Comparison of ENCODE assay signal across 8 mouse cellular contexts in genomic region chr19:29805101-29805916, GRCm38 (mm10). TPM values are rescaled to one million over a fixed set of nuclear protein-coding genes. Genes with fewer than 3 reads are reported as not detected.
DNase-seq lines count a peak whose midpoint lies in the region; ATAC-seq and TF ChIP-seq lines count a peak whose summit lies in the region.

No protein-coding gene starts in this region.

- peak overlapping the region; percentile 96 for H3K27ac ChIP-seq in intestine, postnatal 0 days (ENCODE audit: low read depth, low read length)
- H3K27ac ChIP-seq in limb, embryonic 15.5 days, result peak overlapping the region; percentile 96
- peak overlapping the region; percentile 98 for H3K27ac ChIP-seq in midbrain, embryonic 16.5 days (ENCODE audit: low read length)

- H3K4me3 ChIP-seq in intestine, postnatal 0 days (ENCODE audit: low read depth, low read length), result peak overlapping the region; percentile 91
- H3K4me3 ChIP-seq in limb, embryonic 15.5 days, result peak overlapping the region; percentile 88
- H3K4me3 ChIP-seq in midbrain, embryonic 16.5 days (ENCODE audit: low read depth, low read length), result peak overlapping the region; percentile 77

- peak; percentile 81 for ATAC-seq in granulocyte monocyte progenitor cell, adult 5-6 weeks (replicated peaks; ENCODE audit: poor library complexity, severe bottlenecking)
- ATAC-seq in intestine, postnatal 0 days, result peak; percentile 66
- peak; percentile 66 for ATAC-seq in limb, embryonic 15.5 days (ENCODE audit: insufficient number of reproducible peaks, low FRiP score, low TSS enrichment, low read depth)
- peak; percentile 46 for ATAC-seq in midbrain, embryonic 16.5 days

- DNase-seq in 416B (ENCODE audit: low read depth), result peak; percentile 86
- peak; percentile 87 for DNase-seq in adrenal gland, postnatal 10 days
- peak; percentile 78 for DNase-seq in embryo, embryonic 9.5 days (ENCODE audit: extremely low spot score)
- DNase-seq in spleen, postnatal 10 days (ENCODE audit: low spot score in 2 of 2), result peak; percentile 61 to 82

- H3K9ac ChIP-seq in intestine, postnatal 0 days (ENCODE audit: low read depth, low read length), result peak overlapping the region; percentile 93
- peak overlapping the region; percentile 87 for H3K9ac ChIP-seq in limb, embryonic 15.5 days
- peak overlapping the region; percentile 88 for H3K9ac ChIP-seq in midbrain, embryonic 16.5 days (ENCODE audit: low read depth, low read length)

- TF ChIP-seq CTCF in intestine, postnatal 0 days (IDR thresholded peaks at IDR 0.05; ENCODE audit: low read depth), result peak; percentile 32; the same call in 1 of the 2 replicates

- H3K36me3 ChIP-seq in intestine, postnatal 0 days (ENCODE audit: control insufficient read depth, insufficient read depth), result peaks cover 10% of the 10 kb centered on the region; the same call in 1 of the 2 replicates
- H3K36me3 ChIP-seq in limb, embryonic 15.5 days, result peaks cover 13% of the 10 kb centered on the region
- H3K36me3 ChIP-seq in midbrain, embryonic 16.5 days (ENCODE audit: control insufficient read depth, insufficient read depth, low read length), result peaks cover 13% of the 10 kb centered on the region; the same call in 1 of the 2 replicates

- under 1% methylated on average over 69 of the region's 72 CpGs for WGBS in intestine, postnatal 0 days
- under 1% methylated on average over 60 of the region's 72 CpGs for WGBS in limb, embryonic 15.5 days
- under 1% methylated on average over 59 of the region's 72 CpGs for WGBS in midbrain, embryonic 16.5 days

- H3K9me3 ChIP-seq in intestine, postnatal 0 days (ENCODE audit: control insufficient read depth), result no peaks in the 10 kb centered on the region
- no peaks in the 10 kb centered on the region for H3K9me3 ChIP-seq in limb, embryonic 15.5 days
- H3K9me3 ChIP-seq in midbrain, embryonic 16.5 days (replicated peaks; ENCODE audit: control insufficient read depth, low read length, poor library complexity, severe bottlenecking), result no peaks in the 10 kb centered on the region

- peak overlapping the region; percentile 85 for H3K4me2 ChIP-seq in intestine, postnatal 0 days (replicated peaks; ENCODE audit: low read depth)
- peak overlapping the region; percentile 75 for H3K4me2 ChIP-seq in limb, embryonic 15.5 days
- peak overlapping the region; percentile 93 for H3K4me2 ChIP-seq in midbrain, embryonic 16.5 days (ENCODE audit: low read length)

- 0 out of 2 replicates have a peak, but pooled peaks cover 3% of the 10 kb centered on the region for H3K4me1 ChIP-seq in intestine, postnatal 0 days (replicated peaks; ENCODE audit: control insufficient read depth, insufficient read depth, low read length)
- H3K4me1 ChIP-seq in limb, embryonic 15.5 days, result peaks cover 7% of the 10 kb centered on the region
- H3K4me1 ChIP-seq in midbrain, embryonic 16.5 days (ENCODE audit: control insufficient read depth, insufficient read depth, low read length), result peaks cover 35% of the 10 kb centered on the region

- H3K27me3 ChIP-seq in intestine, postnatal 0 days (replicated peaks; ENCODE audit: control insufficient read depth, insufficient read depth, low read length), result no peaks in the 10 kb centered on the region
- H3K27me3 ChIP-seq in limb, embryonic 15.5 days, result no peaks in the 10 kb centered on the region
- no peaks in the 10 kb centered on the region for H3K27me3 ChIP-seq in midbrain, embryonic 16.5 days (ENCODE audit: control insufficient read depth, insufficient read depth, low read depth, low read length)

RNA-seq across cellular contexts. Expression of gene 9930021J03Rik, which starts 0.5 kb away (rescaled TPM):
- 10 to 100 TPM; 16.7 to 18.8 TPM for total RNA-seq in adrenal gland, postnatal 10 days (2021)
- 20.2 and 22.3 TPM in 2 replicates for total RNA-seq in granulocyte monocyte progenitor cell, adult 5-6 weeks (2014; fragmentation: Nextera tagmentation)
- total RNA-seq in granulocyte monocyte progenitor cell, adult 5-6 weeks (2017), result 9.6 and 13.0 TPM in 2 replicates
- 3.4 and 4.1 TPM in 2 replicates for polyA plus RNA-seq in intestine, postnatal 0 days (2015; fragmentation: Nextera tagmentation; extraction: Ambion mirVana)
- 4.2 and 5.0 TPM in 2 replicates for polyA plus RNA-seq in limb, embryonic 15.5 days (2015; fragmentation: Nextera tagmentation; extraction: Ambion mirVana)
- polyA plus RNA-seq in midbrain, embryonic 16.5 days (2015; fragmentation: Nextera tagmentation; extraction: Ambion mirVana), result 6.5 and 7.3 TPM in 2 replicates

RNA-seq across cellular contexts. Expression of gene Ranbp6, which starts 7.5 kb away (rescaled TPM):
- 10 to 100 TPM; 15.1 to 15.4 TPM for total RNA-seq in adrenal gland, postnatal 10 days (2021)
- 8.8 and 13.2 TPM in 2 replicates for total RNA-seq in granulocyte monocyte progenitor cell, adult 5-6 weeks (2014; fragmentation: Nextera tagmentation)
- 19.2 and 27.7 TPM in 2 replicates for total RNA-seq in granulocyte monocyte progenitor cell, adult 5-6 weeks (2017)
- 6.5 and 6.6 TPM in 2 replicates for polyA plus RNA-seq in intestine, postnatal 0 days (2015; fragmentation: Nextera tagmentation; extraction: Ambion mirVana)
- polyA plus RNA-seq in limb, embryonic 15.5 days (2015; fragmentation: Nextera tagmentation; extraction: Ambion mirVana), result 15.8 and 17.3 TPM in 2 replicates
- polyA plus RNA-seq in midbrain, embryonic 16.5 days (2015; fragmentation: Nextera tagmentation; extraction: Ambion mirVana), result 53.5 and 61.4 TPM in 2 replicates

Comparison
In these comparisons a context has a peak if more than half of its experiments do, and no peak if none do; other contexts are left out.
1. Peak in every context shown above with its lines: DNase-seq, ATAC-seq, H3K4me3 ChIP-seq and H3K27ac ChIP-seq.